Mouse (Mus musculus) embryonic facial prominence, embryonic 11.5 days (tissue): Measurements from ENCODE around the gene Timm10. TPM values are rescaled to one million over a fixed set of nuclear protein-coding genes. Genes with fewer than 3 reads are reported as not detected.

Experiments used
- ATAC-seq: fragments of 200-750 bp; cut with Nextera tagmentation; replicated peaks from 2 replicates; pipeline ENCODE4 v1.8.0; 2017; ENCODE audit warnings: low read depth; ENCODE audit not compliant: insufficient number of reproducible peaks, low FRiP score, low TSS enrichment
- DNase-seq: peaks from one replicate; pipeline ENCODE4 v3.0.0-alpha.2; 2015; ENCODE audit warnings: low spot score
- H3K27ac ChIP-seq: fragments of 300-500 bp; sonication (generic); replicated peaks from 2 replicates; pipeline ENCODE4 v1.5.1; 2014; ENCODE audit warnings: mild to moderate bottlenecking, low read depth, low read length, control low read depth
- H3K27me3 ChIP-seq: fragments of 300-500 bp; sonication (generic); 2 replicates; pipeline ENCODE4 v1.6.1; 2014; ENCODE audit warnings: mild to moderate bottlenecking, low read length, moderate library complexity, mixed read lengths; ENCODE audit not compliant: control insufficient read depth, insufficient read depth
- H3K36me3 ChIP-seq: fragments of 300-500 bp; sonication (generic); replicated peaks from 2 replicates; pipeline ENCODE4 v1.6.1; 2014; ENCODE audit warnings: low read depth, mild to moderate bottlenecking, low read length, moderate library complexity, mixed read lengths; ENCODE audit not compliant: control insufficient read depth, insufficient read depth
- H3K4me1 ChIP-seq: fragments of 300-500 bp; sonication (generic); 2 replicates; pipeline ENCODE4 v1.6.1; 2014; ENCODE audit warnings: low read length, mixed read lengths; ENCODE audit not compliant: control insufficient read depth, insufficient read depth
- H3K4me2 ChIP-seq: fragments of 300-500 bp; sonication (generic); 2 replicates; pipeline ENCODE4 v1.6.1; 2014; ENCODE audit warnings: low read depth, mild to moderate bottlenecking, control low read depth, low read length, moderate library complexity
- H3K4me3 ChIP-seq: fragments of 300-500 bp; sonication (generic); 2 replicates; pipeline ENCODE4 v1.5.1; 2014; ENCODE audit warnings: low read depth, low read length, control low read depth
- H3K9ac ChIP-seq: fragments of 300-500 bp; sonication (generic); replicated peaks from 2 replicates; pipeline ENCODE4 v1.6.1; 2014; ENCODE audit warnings: mild to moderate bottlenecking, control low read depth, low read length
- H3K9me3 ChIP-seq: fragments of 300-500 bp; sonication (generic); replicated peaks from 2 replicates; pipeline ENCODE4 v1.6.1; 2016; ENCODE audit warnings: mild to moderate bottlenecking, low read length, inconsistent platforms, mixed read lengths; ENCODE audit not compliant: control insufficient read depth
- WGBS: fragments of 180-500 bp; shearing (Covaris S2); extraction: QIAGEN DNeasy Blood & Tissue Kit; methylation state at CpG from one replicate; pipeline ENCODE4 v1.1.7; 2014; 5-methylcytosine and 5-hydroxymethylcytosine counted together
- polyA plus RNA-seq: library from polyadenylated mRNA; unstranded; fragments of >200 nt; fragmentation: Nextera tagmentation; extraction: Ambion mirVana; gene quantifications from 2 replicates; pipeline ENCODE4 v1.2.1, GENCODE M21; 2014

The Timm10 gene
- polyA plus RNA-seq, 1 experiment from 2014 or later = 45.9 TPM

- Histone ChIP-seq H3K4me3 (no peak overlapping the region), H3K9me3 (no peaks in the 10 kb centered on the region), H3K4me2 (no peak overlapping the region), H3K27me3 (no peaks in the 10 kb centered on the region), H3K36me3 (no peaks in the 10 kb centered on the region), H3K9ac (no peak overlapping the region), H3K27ac (no peak overlapping the region), H3K4me1 (no peaks in the 10 kb centered on the region)
- 63% methylated on average over 5 of the region's 5 CpGs for WGBS
- ATAC-seq = no peak
- DNase-seq = no peak
These were observed 20.3 kb upstream of the Timm10 start for GRCm38 (mm10) chr2:84806546-84806945.

GRCm38 (mm10) chr2:84809330-84809729 is 17.5 kb upstream of the Timm10 start:
- ATAC-seq (no peak), DNase-seq (no peak)
- Histone ChIP-seq H3K27ac (no peak overlapping the region), H3K4me3 (no peak overlapping the region), H3K36me3 (no peaks in the 10 kb centered on the region), H3K9me3 (no peaks in the 10 kb centered on the region), H3K27me3 (no peaks in the 10 kb centered on the region), H3K9ac (no peak overlapping the region), H3K4me1 (no peaks in the 10 kb centered on the region), H3K4me2 (no peak overlapping the region)

- no peaks in the 10 kb centered on the region for H3K9me3 ChIP-seq
- no peaks in the 10 kb centered on the region for H3K27me3 ChIP-seq
- no peak overlapping the region for H3K4me3 ChIP-seq
- H3K4me2 ChIP-seq = no peak overlapping the region
- H3K27ac ChIP-seq = no peak overlapping the region
- DNase-seq (no peak), ATAC-seq (no peak)
- WGBS = 71% methylated on average over 6 of the region's 6 CpGs
- no peaks in the 10 kb centered on the region for H3K4me1 ChIP-seq
- no peak overlapping the region for H3K9ac ChIP-seq
- no peaks in the 10 kb centered on the region for H3K36me3 ChIP-seq
These were observed 16.3 kb upstream of the Timm10 start for GRCm38 (mm10) chr2:84810526-84810885.

- DNase-seq (peak; percentile 90), ATAC-seq (peak; percentile 61; the same call in 1 of the 2 replicates)
- Histone ChIP-seq H3K9me3 (no peaks in the 10 kb centered on the region), H3K27ac (no peak overlapping the region), H3K4me1 (no peaks in the 10 kb centered on the region), H3K9ac (peak overlapping the region; percentile 15; the same call in 1 of the 2 replicates), H3K4me3 (no peak overlapping the region), H3K27me3 (no peaks in the 10 kb centered on the region), H3K4me2 (peak overlapping the region; percentile 32), H3K36me3 (no peaks in the 10 kb centered on the region)
- 37% methylated on average over 26 of the region's 26 CpGs for WGBS
These were observed 15.8 kb upstream of the Timm10 start for GRCm38 (mm10) chr2:84810886-84811577.

GRCm38 (mm10) chr2:84811880-84812279 is 14.9 kb upstream of the Timm10 start:
- H3K4me3 ChIP-seq = no peak overlapping the region
- 82% methylated on average over 7 of the region's 7 CpGs for WGBS
- H3K36me3 ChIP-seq = no peaks in the 10 kb centered on the region
- H3K9ac ChIP-seq = no peak overlapping the region
- H3K27ac ChIP-seq = no peak overlapping the region
- no peaks in the 10 kb centered on the region for H3K4me1 ChIP-seq
- DNase-seq = no peak
- H3K4me2 ChIP-seq = no peak overlapping the region
- H3K9me3 ChIP-seq = no peaks in the 10 kb centered on the region
- ATAC-seq = no peak
- no peaks in the 10 kb centered on the region for H3K27me3 ChIP-seq

- Histone ChIP-seq H3K36me3 (no peaks in the 10 kb centered on the region), H3K9ac (no peak overlapping the region), H3K9me3 (no peaks in the 10 kb centered on the region), H3K27me3 (no peaks in the 10 kb centered on the region), H3K27ac (no peak overlapping the region), H3K4me2 (no peak overlapping the region), H3K4me1 (no peaks in the 10 kb centered on the region), H3K4me3 (no peak overlapping the region)
- ATAC-seq (no peak), DNase-seq (no peak)
- 75% methylated on average over 6 of the region's 6 CpGs for WGBS
These were observed 14.1 kb upstream of the Timm10 start for GRCm38 (mm10) chr2:84812676-84813075.

GRCm38 (mm10) chr2:84819861-84820260 is 6.9 kb upstream of the Timm10 start:
- Histone ChIP-seq H3K4me3 (no peak overlapping the region), H3K27ac (no peak overlapping the region), H3K27me3 (no peaks in the 10 kb centered on the region), H3K4me1 (no peaks in the 10 kb centered on the region), H3K4me2 (no peak overlapping the region), H3K9me3 (no peaks in the 10 kb centered on the region), H3K9ac (no peak overlapping the region), H3K36me3 (no peaks in the 10 kb centered on the region)
- no peak for ATAC-seq
- no peak for DNase-seq
- WGBS = 55% methylated on average over 3 of the region's 3 CpGs

GRCm38 (mm10) chr2:84822552-84822951 is 4.2 kb upstream of the Timm10 start, which contains the start of gene Smtnl1:
Smtnl1 (minus strand) TSS chr2:84822652.
- no peak for ATAC-seq
- WGBS = 61% methylated on average over 13 of the region's 13 CpGs
- H3K27me3 ChIP-seq = no peaks in the 10 kb centered on the region
- H3K4me3 ChIP-seq = no peak within 1 kb of the TSS
- no peak for DNase-seq
- H3K27ac ChIP-seq = no peak within 1 kb of the TSS
- H3K9ac ChIP-seq = no peak within 1 kb of the TSS
- no peaks in the 10 kb centered on the region for H3K4me1 ChIP-seq
- no peaks in the 10 kb centered on the region for H3K36me3 ChIP-seq
- H3K4me2 ChIP-seq = no peak within 1 kb of the TSS
- no peaks in the 10 kb centered on the region for H3K9me3 ChIP-seq
